Mouse (Mus musculus) heart, postnatal 10 days (tissue): ENCODE results near the gene Camta1. TPM values are rescaled to one million over a fixed set of nuclear protein-coding genes. Genes with fewer than 3 reads are reported as not detected.

Experiments
- DNase-seq, 2 experiments: peaks; one replicate each; pipeline ENCODE4 v3.0.0; 2021
- intact Hi-C: fragments of 180-260 bp; cut with DNase I; formaldehyde crosslinking; loops from one replicate; pipeline ENCODE4 v1.15.1; 2025
- total RNA-seq, 2 experiments: library from RNA; stranded (reverse); gene quantifications; 2 replicates each; pipeline ENCODE4 v1.2.3; 2021

Camta1 gene
- total RNA-seq, 2 experiments from 2014 or later = 180 to 183 TPM

- intact Hi-C loops = no loop called here
- peak; percentile 61 for DNase-seq
Observed at GRCm38 (mm10) chr4:151411641-151412061, 450.0 kb downstream of the Camta1 start.

GRCm38 (mm10) chr4:151411016-151411415 is 450.7 kb downstream of the Camta1 start:
- intact Hi-C loops = no loop called here
- no peak for DNase-seq

- intact Hi-C loops = no loop called here
- DNase-seq = no peak
Observed at GRCm38 (mm10) chr4:151409291-151409690, 452.4 kb downstream of the Camta1 start.

DNA sequence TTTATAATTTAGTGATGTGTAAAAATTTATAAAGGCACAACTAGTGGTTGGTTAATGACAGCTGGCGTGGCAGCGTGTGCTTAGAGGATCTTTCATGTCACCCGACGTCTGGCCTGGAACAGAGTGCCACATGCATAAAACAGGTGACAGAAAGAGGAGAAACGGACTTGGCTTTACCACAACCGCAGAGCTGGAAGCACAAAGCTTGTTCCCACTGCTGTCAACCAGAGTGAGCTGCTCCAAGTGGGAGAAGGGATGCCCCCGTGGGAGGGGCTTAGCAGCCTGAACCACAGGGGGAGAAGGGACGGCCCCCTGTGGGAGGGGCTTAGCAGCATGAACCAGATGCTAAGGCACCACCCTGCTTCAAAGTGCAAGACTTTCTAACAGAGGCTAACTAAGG is 452.9 kb downstream of the Camta1 start:
- DNase-seq = no peak
- intact Hi-C loops = no loop called here

GRCm38 (mm10) chr4:151408246-151408645 is 453.4 kb downstream of the Camta1 start:
- intact Hi-C loops = no loop called here
- DNase-seq = peak; percentile 26 to 38

DNA sequence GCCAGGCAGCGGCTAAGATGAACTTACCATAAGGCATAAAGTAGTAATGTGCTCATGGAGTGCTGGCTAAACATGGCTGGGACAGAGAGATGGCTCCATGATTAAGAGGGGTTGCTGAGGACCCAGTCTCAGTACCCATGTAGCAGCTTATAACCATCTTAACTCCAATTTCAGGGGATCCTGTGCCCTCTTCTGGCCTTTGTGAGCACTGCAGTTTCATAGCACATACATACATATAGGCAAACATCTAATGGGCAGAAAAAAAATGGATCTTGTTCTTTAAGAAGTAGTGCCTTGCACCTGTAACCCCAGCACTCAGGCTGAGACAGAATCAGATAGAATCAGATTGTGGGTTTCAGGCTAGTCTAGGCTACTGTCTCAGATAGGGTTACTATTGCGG is 454.5 kb downstream of the Camta1 start:
- intact Hi-C loops = no loop called here
- DNase-seq = no peak

DNA sequence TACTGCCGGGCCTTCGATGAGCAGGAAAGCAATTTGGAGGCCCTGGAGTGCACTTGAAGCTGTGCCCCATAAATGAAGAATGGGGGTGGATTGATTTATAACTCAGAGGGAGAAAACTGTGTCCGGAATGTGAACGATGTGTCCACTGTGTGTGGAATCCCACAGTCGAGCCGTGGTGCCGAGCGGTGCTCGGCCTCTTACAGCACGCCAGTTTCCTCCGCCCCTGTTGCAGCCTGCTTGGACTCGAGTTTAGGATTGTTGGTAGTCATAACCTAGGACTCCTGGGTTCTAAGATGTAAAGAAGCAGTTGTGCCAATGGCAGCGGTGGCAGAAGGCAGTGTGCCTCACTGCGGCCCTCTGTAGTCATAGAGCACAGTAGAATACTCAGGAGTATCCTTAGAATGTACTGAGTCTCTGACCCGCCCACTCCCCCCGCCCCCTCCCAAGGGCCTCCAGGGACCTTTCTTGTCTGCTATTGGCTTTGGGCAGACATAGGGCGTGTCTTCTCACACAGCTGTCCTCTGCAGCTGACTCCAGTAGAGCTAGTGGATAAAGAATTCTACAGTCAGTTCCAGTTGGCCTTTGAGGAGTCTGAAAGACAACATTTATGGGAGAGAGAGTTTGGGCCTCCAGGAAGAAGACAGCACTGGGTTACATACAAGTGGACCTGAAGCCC is 457.0 kb downstream of the Camta1 start:
- peak in 1 of 2 experiments; percentile 12 for DNase-seq
- intact Hi-C loops = no loop called here

GRCm38 (mm10) chr4:151401685-151402397 is 459.8 kb downstream of the Camta1 start:
- no peak for DNase-seq
- intact Hi-C loops = no loop called here

- no peak for DNase-seq
- intact Hi-C loops = no loop called here
Observed at GRCm38 (mm10) chr4:151396536-151396935, 465.1 kb downstream of the Camta1 start.

DNA sequence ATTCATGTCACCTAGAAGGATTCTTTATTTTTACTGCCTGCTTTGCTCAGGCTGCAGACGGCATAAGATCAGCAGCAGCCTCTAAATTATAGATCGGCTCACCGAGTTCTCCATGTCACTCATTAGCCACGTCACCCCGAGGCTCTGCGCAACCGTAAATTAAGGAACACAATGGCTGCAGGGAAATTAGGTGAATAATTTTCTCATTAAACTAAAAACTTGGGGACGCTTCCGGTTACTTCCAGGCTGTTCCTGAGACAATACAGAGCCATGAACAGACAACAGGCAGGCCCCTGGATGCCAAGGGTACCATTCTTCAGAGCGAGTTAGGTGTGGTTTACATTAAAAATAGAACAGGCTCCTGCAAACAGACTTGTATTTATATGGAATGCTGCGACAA is 472.3 kb downstream of the Camta1 start:
- intact Hi-C loops = no loop called here
- no peak for DNase-seq

- intact Hi-C loops = no loop called here
- DNase-seq = no peak
Observed at GRCm38 (mm10) chr4:151386701-151387451, 474.8 kb downstream of the Camta1 start.

DNA sequence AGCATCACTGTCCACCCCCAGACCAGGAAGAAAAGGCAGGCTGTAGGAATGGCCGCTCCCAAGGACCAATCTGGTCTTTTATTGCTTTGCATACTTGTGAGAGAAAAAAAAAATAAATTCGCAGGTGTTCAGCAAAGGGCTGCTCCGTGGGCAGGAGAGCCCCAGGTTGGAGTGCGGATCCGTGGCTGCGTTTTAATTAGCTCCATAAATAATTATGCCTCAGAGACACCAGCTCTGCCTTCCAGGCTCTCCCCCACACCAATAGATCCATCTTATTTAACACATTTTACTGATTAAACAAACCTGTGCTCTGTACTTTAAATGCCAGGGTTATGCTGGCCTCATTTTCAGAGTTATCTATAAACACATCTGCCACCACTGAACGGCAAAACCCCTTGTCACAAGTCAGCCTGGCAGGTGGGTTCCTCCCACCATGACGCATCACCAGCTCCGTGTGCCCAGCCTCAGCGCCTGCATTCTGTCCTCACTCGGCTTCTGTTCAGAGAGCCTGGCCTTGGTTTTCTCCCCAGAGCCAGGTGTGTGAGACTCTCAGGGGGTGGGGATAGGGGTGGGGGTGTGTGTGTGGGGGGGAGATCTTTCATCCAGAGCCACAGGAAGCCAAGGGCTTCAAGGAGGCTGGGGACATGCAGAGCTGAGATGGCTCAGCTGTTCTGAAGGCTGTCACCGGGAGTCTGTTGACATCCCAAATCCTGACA is 475.5 kb downstream of the Camta1 start:
- no peak for DNase-seq
- intact Hi-C loops = no loop called here

DNA sequence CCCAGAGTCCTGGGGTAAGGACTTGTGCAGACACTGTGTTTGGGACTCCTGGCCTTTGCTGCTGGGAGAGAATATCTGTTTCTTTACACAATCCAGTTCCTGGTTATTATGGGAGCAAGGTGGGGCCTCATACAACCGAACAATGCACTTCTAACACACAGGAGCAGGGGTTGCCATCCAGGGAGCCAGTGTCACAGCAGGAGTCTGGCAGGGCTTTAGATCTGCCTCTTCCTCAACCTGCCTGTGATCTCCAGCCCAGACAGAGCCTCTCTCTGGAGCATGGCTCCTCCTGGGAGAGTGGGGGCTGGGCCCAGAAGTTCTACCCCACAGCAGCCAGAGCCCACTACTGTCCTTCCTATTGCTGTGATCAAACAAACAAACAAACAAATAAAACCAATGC is 483.9 kb downstream of the Camta1 start:
- intact Hi-C loops = no loop called here
- DNase-seq = no peak

DNA sequence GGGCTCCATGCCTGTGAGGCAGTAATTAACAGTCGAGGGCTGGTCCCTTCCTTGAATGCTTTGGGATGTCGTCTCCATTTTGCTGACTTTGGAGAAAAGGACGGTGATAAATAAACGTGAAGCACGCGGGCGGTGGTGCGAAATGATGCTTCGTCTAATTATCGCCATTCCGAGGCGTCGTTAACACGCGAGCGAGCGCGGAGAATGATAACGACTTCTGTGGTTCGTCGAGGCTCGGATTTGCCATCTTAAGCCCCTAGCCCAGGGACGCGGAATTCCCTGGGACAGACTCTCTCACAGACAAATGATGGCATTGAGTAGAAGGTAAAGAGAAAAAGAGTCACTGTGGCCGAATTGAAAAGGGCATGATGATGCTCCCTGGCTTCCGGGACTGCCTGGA is 485.4 kb downstream of the Camta1 start:
- intact Hi-C loops = no loop called here
- DNase-seq = no peak

DNA sequence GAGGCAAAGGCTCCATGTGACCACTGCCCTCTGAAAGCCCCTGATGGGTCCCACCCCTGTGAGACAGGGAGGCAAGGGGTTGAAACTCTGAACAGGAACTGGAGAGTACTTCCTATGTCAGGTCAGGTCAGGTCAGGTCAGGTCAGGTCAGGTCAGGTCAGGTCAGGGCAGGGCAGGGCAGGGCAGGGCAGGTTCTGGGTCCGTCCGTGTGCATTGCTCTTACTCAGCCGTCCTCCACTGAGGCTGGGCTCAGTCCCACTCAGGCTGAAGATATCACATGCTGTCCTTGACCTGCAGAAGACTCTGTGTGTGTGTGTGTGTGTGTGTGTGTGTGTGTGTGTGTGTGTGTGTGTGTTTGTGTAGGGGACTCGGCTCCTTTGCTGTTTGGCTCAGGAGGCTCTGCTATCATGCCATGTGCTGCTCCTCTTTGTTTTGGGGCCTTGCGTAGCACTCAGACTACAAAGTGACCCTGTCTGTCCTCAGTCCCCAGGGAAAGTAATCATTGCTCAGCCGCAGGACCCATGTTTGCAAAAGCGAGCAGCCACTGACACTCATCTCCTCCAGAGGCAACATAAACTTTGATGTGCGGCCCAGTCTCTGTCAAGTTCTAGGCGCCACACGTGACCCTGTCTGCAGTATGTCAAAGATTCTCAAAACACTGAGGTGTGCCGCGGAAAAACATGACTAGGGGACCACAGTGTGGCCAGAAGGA is 488.7 kb downstream of the Camta1 start:
- intact Hi-C loops = no loop called here
- no peak for DNase-seq

DNA sequence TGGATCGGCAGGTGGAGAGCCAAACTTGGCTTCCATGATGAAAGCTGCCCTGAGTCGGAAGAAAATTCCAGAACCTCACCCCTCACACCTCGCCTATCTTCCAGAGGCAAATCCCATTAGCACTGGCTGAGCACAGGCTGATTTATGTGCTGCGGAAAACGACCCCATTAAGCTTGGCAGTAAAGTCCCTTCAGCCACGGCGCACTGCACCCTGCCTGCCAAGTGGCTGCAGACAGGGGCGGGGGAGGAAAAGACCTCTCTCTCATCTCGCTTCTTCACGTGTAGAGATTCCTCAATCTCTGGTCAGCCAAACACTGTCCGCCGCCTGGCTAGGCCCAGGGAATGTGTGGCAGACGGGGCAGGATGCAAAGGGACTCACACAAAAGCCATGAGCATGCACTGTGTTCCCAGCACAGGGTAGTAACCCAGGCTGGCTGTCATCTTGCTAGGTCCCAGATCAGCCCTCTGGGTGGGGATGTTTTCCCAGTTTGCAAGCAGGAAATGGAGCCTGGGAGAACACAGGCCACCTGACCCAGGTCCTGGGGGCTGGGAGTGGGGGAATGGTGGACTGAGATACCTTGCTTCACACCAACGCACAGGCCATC is 494.6 kb downstream of the Camta1 start:
- no peak for DNase-seq
- intact Hi-C loops = no loop called here

DNA sequence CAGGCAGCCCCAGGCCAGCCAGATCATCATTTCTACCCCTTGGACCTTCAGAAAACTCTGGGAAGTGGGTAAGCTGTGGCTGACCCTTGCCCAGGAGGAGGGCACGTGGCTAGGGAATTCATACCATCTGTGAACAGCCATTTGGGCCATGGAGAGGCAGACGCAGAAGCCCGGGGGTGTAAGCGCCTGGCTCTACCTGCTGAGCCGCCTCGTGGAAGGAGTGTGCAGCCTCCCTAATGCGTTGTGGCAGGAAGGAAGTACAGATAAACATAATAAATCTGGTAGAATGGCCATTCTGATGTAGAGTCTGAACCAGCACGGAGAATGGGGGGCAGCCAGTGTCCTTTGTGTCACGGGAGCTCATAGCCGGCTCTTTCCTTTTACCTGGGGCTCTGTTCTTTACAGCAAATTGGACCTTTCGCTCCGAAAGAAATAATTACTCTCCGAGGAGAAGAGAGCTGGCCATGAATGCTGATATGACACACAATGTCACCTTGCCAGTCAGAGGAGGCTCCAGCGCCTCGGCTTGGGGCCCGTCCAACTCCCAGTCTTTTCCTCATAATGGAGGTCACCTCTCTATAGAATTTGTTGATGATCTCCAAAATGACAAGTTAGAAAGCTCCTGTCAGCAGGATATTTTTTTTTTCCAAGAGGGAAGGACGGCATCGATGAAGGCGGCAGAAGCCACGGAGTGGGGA is 500.6 kb downstream of the Camta1 start:
- DNase-seq = peak; percentile 26 to 40
- intact Hi-C loops = no loop called here

GRCm38 (mm10) chr4:151355505-151355904 is 506.2 kb downstream of the Camta1 start:
- DNase-seq = no peak
- intact Hi-C loops = no loop called here

DNA sequence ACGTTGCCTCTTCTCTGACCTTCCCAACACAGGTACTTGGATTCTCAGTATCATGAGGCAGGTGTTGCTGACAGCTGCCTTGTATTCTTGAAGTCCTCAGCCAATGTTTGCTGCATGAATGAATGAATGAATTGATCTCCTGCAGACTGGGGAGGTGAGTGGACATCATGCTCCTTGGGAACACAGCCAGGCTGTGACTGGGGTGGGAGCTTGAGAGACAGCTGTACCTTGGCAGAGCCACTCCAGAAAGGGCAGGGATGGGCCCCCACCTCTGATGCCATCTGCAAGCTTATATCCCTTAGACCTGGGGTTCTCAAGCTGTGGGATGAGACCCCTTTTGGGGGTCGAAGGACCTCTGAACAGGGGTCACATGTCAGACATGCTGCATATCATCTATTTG is 508.9 kb downstream of the Camta1 start:
- no peak for DNase-seq
- intact Hi-C loops = no loop called here
